Mouse (Mus musculus): ENCODE measurements at regions not wholly inside any gene's neighbourhood (a gene's known extent, or its start where the extent isn't known, plus 50 kb on each side); places are given as distances from the start of the nearest gene placed in this dataset.
"Not testable (repeated sequence)": the region's sequence is repeated elsewhere in the genome, so short reads cannot be mapped to it uniquely, and the experiment has no call there.

GRCm38 (mm10) chr14:52811128-52811415 lies 315.5 kb upstream of the Olfr1507 start:
- H3K27me3 ChIP-seq (replicated peaks); H3K4me3 ChIP-seq (replicated peaks); H3K9me3 ChIP-seq; H3K36me3 ChIP-seq; ATAC-seq; H3K27ac ChIP-seq; H3K9ac ChIP-seq; H3K4me2 ChIP-seq (replicated peaks); H3K4me1 ChIP-seq (replicated peaks): not testable (repeated sequence)
- 100% methylated on average over 3 of the region's 5 CpGs for WGBS

- H3K4me1 ChIP-seq (replicated peaks); H3K9me3 ChIP-seq; ATAC-seq; H3K4me3 ChIP-seq (replicated peaks); H3K4me2 ChIP-seq (replicated peaks); H3K27ac ChIP-seq; H3K36me3 ChIP-seq; H3K27me3 ChIP-seq (replicated peaks); H3K9ac ChIP-seq: not testable (repeated sequence)
- 62% methylated on average over 8 of the region's 8 CpGs for WGBS
These were observed 315.0 kb upstream of the Olfr1507 start for GRCm38 (mm10) chr14:52810275-52811127.

- not testable (repeated sequence) for H3K27ac ChIP-seq; H3K4me1 ChIP-seq (replicated peaks); H3K27me3 ChIP-seq (replicated peaks); H3K36me3 ChIP-seq; H3K9ac ChIP-seq; H3K9me3 ChIP-seq; H3K4me3 ChIP-seq (replicated peaks); H3K4me2 ChIP-seq (replicated peaks); ATAC-seq
- WGBS: 74% methylated on average over 2 of the region's 2 CpGs
These were observed 306.2 kb upstream of the Olfr1507 start for GRCm38 (mm10) chr14:52801705-52802104.

- H3K4me1 ChIP-seq (replicated peaks); H3K27ac ChIP-seq; H3K36me3 ChIP-seq; H3K27me3 ChIP-seq (replicated peaks); ATAC-seq; H3K9ac ChIP-seq; H3K4me2 ChIP-seq (replicated peaks); H3K4me3 ChIP-seq (replicated peaks); H3K9me3 ChIP-seq: not testable (repeated sequence)
- 90% methylated on average over 8 of the region's 9 CpGs for WGBS
These were observed 297.1 kb upstream of the Olfr1507 start for GRCm38 (mm10) chr14:52792600-52792999.

GRCm38 (mm10) chr14:52791828-52792227 lies 296.3 kb upstream of the Olfr1507 start:
- H3K4me1 ChIP-seq (replicated peaks); H3K9me3 ChIP-seq; ATAC-seq; H3K4me3 ChIP-seq (replicated peaks); H3K4me2 ChIP-seq (replicated peaks); H3K27ac ChIP-seq; H3K27me3 ChIP-seq (replicated peaks); H3K36me3 ChIP-seq; H3K9ac ChIP-seq: not testable (repeated sequence)
- WGBS: 41% methylated on average over 6 of the region's 6 CpGs

GRCm38 (mm10) chr14:52782832-52783231 lies 287.3 kb upstream of the Olfr1507 start:
- H3K9me3 ChIP-seq; H3K9ac ChIP-seq; H3K36me3 ChIP-seq; H3K4me1 ChIP-seq (replicated peaks); H3K27ac ChIP-seq; H3K4me2 ChIP-seq (replicated peaks); H3K27me3 ChIP-seq (replicated peaks); ATAC-seq; H3K4me3 ChIP-seq (replicated peaks): not testable (repeated sequence)
- 76% methylated on average over 4 of the region's 4 CpGs for WGBS

- not testable (repeated sequence) for ATAC-seq; H3K4me3 ChIP-seq (replicated peaks); H3K27me3 ChIP-seq (replicated peaks); H3K4me2 ChIP-seq (replicated peaks); H3K9me3 ChIP-seq; H3K9ac ChIP-seq; H3K27ac ChIP-seq; H3K4me1 ChIP-seq (replicated peaks); H3K36me3 ChIP-seq
- 77% methylated on average over 2 of the region's 2 CpGs for WGBS
These were observed 280.3 kb upstream of the Olfr1507 start for GRCm38 (mm10) chr14:52775816-52776215.

- not testable (repeated sequence) for ATAC-seq; H3K4me3 ChIP-seq (replicated peaks); H3K9ac ChIP-seq; H3K27ac ChIP-seq; H3K4me2 ChIP-seq (replicated peaks); H3K36me3 ChIP-seq; H3K4me1 ChIP-seq (replicated peaks); H3K27me3 ChIP-seq (replicated peaks); H3K9me3 ChIP-seq
- no CpG with 5 or more reads among the region's 1 CpGs for WGBS
These were observed 273.9 kb upstream of the Olfr1507 start for GRCm38 (mm10) chr14:52769450-52769849.

GRCm38 (mm10) chr14:52752159-52752558 lies 256.6 kb upstream of the Olfr1507 start:
- WGBS: 69% methylated on average over 1 of the region's 1 CpGs
- H3K4me3 ChIP-seq (replicated peaks); H3K4me2 ChIP-seq (replicated peaks); H3K36me3 ChIP-seq; H3K27me3 ChIP-seq (replicated peaks); H3K27ac ChIP-seq; H3K9me3 ChIP-seq; H3K9ac ChIP-seq; H3K4me1 ChIP-seq (replicated peaks); ATAC-seq: not testable (repeated sequence)

- H3K4me2 ChIP-seq (replicated peaks); H3K36me3 ChIP-seq; H3K9ac ChIP-seq; H3K4me3 ChIP-seq (replicated peaks); H3K27ac ChIP-seq; H3K4me1 ChIP-seq (replicated peaks); ATAC-seq; H3K9me3 ChIP-seq; H3K27me3 ChIP-seq (replicated peaks): not testable (repeated sequence)
- WGBS: 77% methylated on average over 2 of the region's 3 CpGs
These were observed 231.1 kb upstream of the Olfr1507 start for GRCm38 (mm10) chr14:52726680-52727079.

GRCm38 (mm10) chr14:52724988-52725387 lies 229.4 kb upstream of the Olfr1507 start:
- not testable (repeated sequence) for H3K4me2 ChIP-seq (replicated peaks); ATAC-seq; H3K4me3 ChIP-seq (replicated peaks); H3K4me1 ChIP-seq (replicated peaks); H3K36me3 ChIP-seq; H3K9ac ChIP-seq; H3K27me3 ChIP-seq (replicated peaks); H3K27ac ChIP-seq; H3K9me3 ChIP-seq
- WGBS: 96% methylated on average over 1 of the region's 1 CpGs

- H3K27ac ChIP-seq: no peak overlapping the region
- 88% methylated on average over 9 of the region's 9 CpGs for WGBS
- H3K4me1 ChIP-seq (replicated peaks): no peaks in the 10 kb centered on the region
- H3K4me2 ChIP-seq (replicated peaks): no peak overlapping the region
- no peak for ATAC-seq
- H3K9ac ChIP-seq: no peak overlapping the region
- H3K36me3 ChIP-seq: no peaks in the 10 kb centered on the region
- H3K4me3 ChIP-seq (replicated peaks): no peak overlapping the region
- H3K9me3 ChIP-seq: no peaks in the 10 kb centered on the region
- no peaks in the 10 kb centered on the region for H3K27me3 ChIP-seq (replicated peaks)
These were observed 225.1 kb upstream of the Olfr1507 start for GRCm38 (mm10) chr14:52720640-52721039.

- not testable (repeated sequence) for H3K27ac ChIP-seq; H3K4me2 ChIP-seq (replicated peaks); H3K9me3 ChIP-seq; H3K4me3 ChIP-seq (replicated peaks); H3K4me1 ChIP-seq (replicated peaks); H3K36me3 ChIP-seq; H3K27me3 ChIP-seq (replicated peaks); H3K9ac ChIP-seq; ATAC-seq
- WGBS: 95% methylated on average over 1 of the region's 1 CpGs
These were observed 205.3 kb upstream of the Olfr1507 start for GRCm38 (mm10) chr14:52700851-52701250.

All from intestine, embryonic 15.5 days (tissue).